Mouse (Mus musculus): ENCODE measurements at regions not wholly inside any gene's neighbourhood (a gene's known extent, or its start where the extent isn't known, plus 50 kb on each side); places are given as distances from the start of the nearest gene placed in this dataset.

DNA sequence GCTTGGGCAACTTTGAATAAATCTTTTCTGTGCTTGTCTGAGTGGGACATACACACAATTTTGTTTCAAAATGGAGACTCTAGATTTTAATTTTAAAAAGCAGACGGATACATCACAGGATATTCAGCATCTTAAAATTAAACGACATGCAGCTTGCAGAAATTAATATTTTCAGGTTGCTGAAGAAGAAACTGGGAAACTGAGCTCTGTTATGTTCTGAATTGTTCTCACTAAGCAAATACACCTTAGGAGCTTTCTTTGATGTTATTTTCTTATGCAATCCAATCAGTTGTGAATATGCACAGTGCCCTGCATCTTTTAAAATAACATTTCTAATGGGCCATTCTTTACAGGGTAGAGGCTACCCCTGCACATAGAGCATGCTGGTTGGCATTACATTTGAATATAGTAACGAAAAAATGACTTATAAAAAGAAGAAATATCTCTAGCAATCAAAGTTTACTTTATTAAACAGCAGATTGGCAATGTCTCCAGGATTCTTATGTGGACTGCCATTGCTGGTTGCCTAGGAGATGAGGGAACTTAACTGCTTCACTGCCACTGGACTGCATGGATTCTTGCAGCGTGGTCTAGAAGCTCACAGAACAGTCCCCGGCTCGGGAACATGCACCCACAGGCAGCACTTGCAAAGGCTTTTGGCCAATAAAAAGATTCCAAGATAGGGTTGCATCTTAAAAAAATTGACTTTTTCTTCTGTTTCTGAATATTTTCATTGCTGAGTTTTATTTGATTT, 279.7 kb downstream of the Sox11 start:
- in situ Hi-C loops (cut with MboI, MseI): no loop called here

- in situ Hi-C loops (cut with MboI, MseI): no loop called here
Observed at GRCm38 (mm10) chr12:27062061-27062461, 280.3 kb downstream of the Sox11 start.

GRCm38 (mm10) chr12:27060899-27061762, 281.2 kb downstream of the Sox11 start:
- in situ Hi-C loops (cut with MboI, MseI): no loop called here

GRCm38 (mm10) chr12:27059885-27060284, 282.5 kb downstream of the Sox11 start:
- in situ Hi-C loops (cut with MboI, MseI): no loop called here

GRCm38 (mm10) chr12:27054411-27054810, 288.0 kb downstream of the Sox11 start:
- in situ Hi-C loops (cut with MboI, MseI): no loop called here

- in situ Hi-C loops (cut with MboI, MseI): no loop called here
Observed at GRCm38 (mm10) chr12:27037922-27038321, 304.5 kb downstream of the Sox11 start.

DNA sequence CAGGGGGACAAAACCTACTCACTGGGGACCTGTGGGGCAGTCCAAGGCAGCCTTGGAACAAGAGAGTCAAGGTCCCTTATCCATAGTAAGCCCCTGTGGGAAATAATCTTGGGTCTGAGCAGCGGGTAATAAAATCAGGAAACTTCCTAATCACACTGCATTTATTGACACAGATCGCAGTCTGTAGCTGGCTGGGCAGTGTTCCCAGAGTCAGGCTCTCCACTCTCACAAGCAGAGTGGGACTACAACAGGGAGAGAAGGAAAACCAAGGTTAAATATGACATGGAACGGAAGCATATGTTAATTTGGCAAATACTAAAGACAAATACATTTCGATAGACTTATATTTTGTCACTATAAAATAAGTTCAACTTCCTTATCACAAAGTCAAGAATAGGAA, 322.6 kb downstream of the Sox11 start:
- in situ Hi-C loops (cut with MboI, MseI): no loop called here

GRCm38 (mm10) chr12:27018366-27018765, 324.0 kb downstream of the Sox11 start:
- in situ Hi-C loops (cut with MboI, MseI): no loop called here

DNA sequence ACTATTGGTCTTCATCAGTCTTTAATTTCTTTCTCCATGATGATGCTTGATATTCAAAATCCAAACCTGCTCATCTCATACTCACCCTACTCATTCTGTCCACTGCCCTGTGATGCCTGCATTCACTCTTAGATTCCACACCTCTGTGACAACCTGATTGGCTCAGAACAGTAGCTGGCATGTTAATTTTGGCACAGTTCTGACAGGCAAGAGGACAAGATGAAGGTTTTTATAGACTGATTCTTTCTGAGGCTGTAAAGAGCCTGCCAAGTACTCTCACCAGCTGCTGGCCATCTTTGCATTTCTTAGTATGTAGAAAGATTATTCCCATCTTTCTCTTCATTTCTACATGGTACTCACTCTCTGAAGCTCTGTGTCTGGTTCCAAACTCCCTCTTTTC, 343.1 kb downstream of the Sox11 start:
- in situ Hi-C loops (cut with MboI, MseI): no loop called here

- in situ Hi-C loops (cut with MboI, MseI): no loop called here
Observed at GRCm38 (mm10) chr12:26976284-26977065, 365.9 kb downstream of the Sox11 start.

GRCm38 (mm10) chr12:26972495-26973113, 369.8 kb downstream of the Sox11 start:
- in situ Hi-C loops (cut with MboI, MseI): no loop called here

- in situ Hi-C loops (cut with MboI, MseI): no loop called here
Observed at GRCm38 (mm10) chr12:26967018-26967737, 375.2 kb downstream of the Sox11 start.

GRCm38 (mm10) chr12:26963917-26964316, 378.5 kb downstream of the Sox11 start:
- in situ Hi-C loops (cut with MboI, MseI): no loop called here

DNA sequence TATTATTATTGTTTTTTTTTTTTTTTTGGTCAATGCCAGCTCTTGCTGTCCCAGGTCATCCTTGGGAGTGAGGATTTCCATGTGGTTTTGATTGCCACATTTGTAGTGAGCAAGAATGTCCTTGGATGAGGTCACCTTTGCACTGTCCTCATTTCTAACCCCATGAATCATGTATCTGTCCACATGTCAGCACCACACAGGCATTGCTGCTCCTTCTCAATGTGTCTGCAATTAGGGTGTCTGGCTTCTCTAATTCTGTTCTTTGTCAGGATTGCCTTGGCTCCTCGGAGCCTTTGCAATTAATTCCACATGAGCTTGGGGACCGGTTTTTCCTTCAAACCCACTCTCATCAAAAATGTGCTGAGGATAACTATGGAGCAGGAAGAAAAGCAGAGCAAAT, 402.5 kb downstream of the Sox11 start:
- in situ Hi-C loops (cut with MboI, MseI): no loop called here

- in situ Hi-C loops (cut with MboI, MseI): no loop called here
Observed at GRCm38 (mm10) chr12:26937836-26938235, 404.5 kb downstream of the Sox11 start.

DNA sequence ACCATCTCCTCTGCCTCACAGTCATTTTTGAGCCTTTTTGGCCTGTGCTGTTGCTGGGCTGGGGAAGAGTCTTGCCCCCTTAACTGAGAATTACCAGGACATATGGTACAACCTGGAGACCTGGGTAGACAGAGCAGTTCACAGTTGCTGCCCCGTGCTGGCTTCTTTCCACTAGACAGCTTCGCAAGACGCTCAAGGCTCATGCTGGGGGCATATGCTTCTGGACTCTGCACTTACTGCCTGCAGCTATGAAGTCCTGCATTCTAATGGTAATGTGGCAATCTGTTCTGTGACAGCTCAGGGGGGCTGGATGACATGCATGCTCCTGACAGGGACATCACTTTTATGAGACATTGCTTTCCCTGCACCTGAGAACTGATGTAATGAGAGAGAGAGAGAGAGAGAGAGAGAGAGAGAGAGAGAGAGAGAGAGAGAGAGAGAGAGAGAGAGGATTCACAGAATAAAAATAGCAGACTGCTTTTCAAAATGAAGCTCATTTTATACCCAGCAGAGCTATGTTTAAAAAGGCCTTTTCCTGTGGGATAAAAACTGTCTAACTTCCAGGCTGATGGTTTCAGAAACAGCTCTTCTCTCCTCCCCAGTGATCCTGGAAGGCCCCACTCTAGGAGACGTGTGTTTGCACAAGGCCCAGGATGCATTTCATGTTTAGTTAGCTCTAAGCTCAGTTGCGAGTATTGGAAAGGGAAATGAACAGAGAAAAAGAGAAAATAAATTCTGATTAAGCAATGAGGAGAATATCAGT, 405.5 kb downstream of the Sox11 start:
- in situ Hi-C loops (cut with MboI, MseI): no loop called here

GRCm38 (mm10) chr12:26930155-26930867, 412.1 kb downstream of the Sox11 start:
- in situ Hi-C loops (cut with MboI, MseI): no loop called here

- in situ Hi-C loops (cut with MboI, MseI): no loop called here
Observed at GRCm38 (mm10) chr12:26906126-26906525, 436.2 kb downstream of the Sox11 start.

- in situ Hi-C loops (cut with MboI, MseI): no loop called here
Observed at GRCm38 (mm10) chr12:26903894-26904272, 434.9 kb downstream of the Cmpk2 start.

Measured in regulatory T cell (primary cell).